13 mouse cellular contexts compared by ENCODE assay signal in genomic region chr10:83139276-83139675, GRCm38 (mm10).
"Had no signal": no experiment of that assay in that cellular context is flagged by ENCODE, and none has a peak within 500 bp of the region (broad histone marks: within the 10 kb centered on the region; RNA-seq: fewer than 3 reads in every experiment).

No protein-coding gene starts in this region.

- H3K4me3 ChIP-seq: liver, embryonic 12.5 days; lung, embryonic 15.5 days; megakaryocyte, embryonic 14.5 days; midbrain, embryonic 15.5 days; neural tube, embryonic 12.5 days had no signal

- H3K36me3 ChIP-seq: liver, embryonic 12.5 days; lung, embryonic 15.5 days; midbrain, embryonic 15.5 days; neural tube, embryonic 12.5 days had no signal

- H3K4me2 ChIP-seq: liver, embryonic 12.5 days; lung, embryonic 15.5 days; midbrain, embryonic 11.5 days; midbrain, embryonic 15.5 days; neural tube, embryonic 12.5 days had no signal

- ATAC-seq: liver, embryonic 12.5 days; midbrain, embryonic 15.5 days had no signal

- H3K9ac ChIP-seq: liver, embryonic 12.5 days; lung, embryonic 15.5 days; midbrain, embryonic 15.5 days; neural tube, embryonic 12.5 days had no signal

- H3K9me3 ChIP-seq: liver, embryonic 12.5 days; lung, embryonic 15.5 days; megakaryocyte, embryonic 14.5 days; midbrain, embryonic 15.5 days; neural tube, embryonic 12.5 days had no signal

- DNase-seq: kidney, adult 18-20 months; kidney, postnatal 10 days; left cerebral cortex, postnatal 4 days; lung, postnatal 14 days; right cerebral cortex, postnatal 14 days; thymus, postnatal 36 days had no signal

- H3K27ac ChIP-seq: liver, embryonic 12.5 days; lung, embryonic 15.5 days; macrophage; midbrain, embryonic 15.5 days; neural tube, embryonic 12.5 days had no signal

- H3K27me3 ChIP-seq: liver, embryonic 12.5 days; lung, embryonic 15.5 days; megakaryocyte, embryonic 14.5 days; midbrain, embryonic 15.5 days had no signal
